Mouse (Mus musculus) midbrain, embryonic 10.5 days (tissue): ENCODE measurements around the gene C130050O18Rik. TPM values are rescaled to one million over a fixed set of nuclear protein-coding genes. Genes with fewer than 3 reads are reported as not detected.
A peak's percentile ranks its signal among the peaks of the same experiment; 100 is the strongest.

Experiments
- DNase-seq: peaks from one replicate; pipeline ENCODE4 v3.0.0-alpha.2; 2017; ENCODE audit warnings: low spot score
- H3K27ac ChIP-seq: fragments of 300-500 bp; sonication (generic); replicated peaks from 2 replicates; pipeline ENCODE4 v1.5.1; 2016; ENCODE audit warnings: mild to moderate bottlenecking
- H3K27me3 ChIP-seq: fragments of 300-500 bp; sonication (generic); 2 replicates; pipeline ENCODE4 v1.6.1; 2016; ENCODE audit warnings: low read depth, mild to moderate bottlenecking; ENCODE audit not compliant: poor library complexity, severe bottlenecking
- H3K36me3 ChIP-seq: fragments of 300-500 bp; sonication (generic); 2 replicates; pipeline ENCODE4 v1.6.1; 2016; ENCODE audit warnings: mild to moderate bottlenecking, moderate library complexity
- H3K4me1 ChIP-seq: fragments of 300-500 bp; sonication (generic); 2 replicates; pipeline ENCODE4 v1.6.1; 2016
- H3K4me3 ChIP-seq: fragments of 300-500 bp; sonication (generic); 2 replicates; pipeline ENCODE4 v1.5.1; 2016; ENCODE audit warnings: mild to moderate bottlenecking, moderate library complexity
- H3K9me3 ChIP-seq: fragments of 300-500 bp; sonication (generic); replicated peaks from 2 replicates; pipeline ENCODE4 v1.6.1; 2016; ENCODE audit warnings: mild to moderate bottlenecking
- WGBS: fragments of 180-500 bp; shearing (Covaris S2); methylation state at CpG from one replicate; pipeline ENCODE4 v1.1.7; 2016; 5-methylcytosine and 5-hydroxymethylcytosine counted together
- polyA plus RNA-seq: library from polyadenylated mRNA; unstranded; fragments of >200 nt; fragmentation: Nextera tagmentation; extraction: Ambion mirVana; gene quantifications from 2 replicates; pipeline ENCODE4 v1.2.1, GENCODE M21; 2016

Gene C130050O18Rik
- polyA plus RNA-seq, 1 experiment from 2014 or later, result 0.32 TPM

DNA sequence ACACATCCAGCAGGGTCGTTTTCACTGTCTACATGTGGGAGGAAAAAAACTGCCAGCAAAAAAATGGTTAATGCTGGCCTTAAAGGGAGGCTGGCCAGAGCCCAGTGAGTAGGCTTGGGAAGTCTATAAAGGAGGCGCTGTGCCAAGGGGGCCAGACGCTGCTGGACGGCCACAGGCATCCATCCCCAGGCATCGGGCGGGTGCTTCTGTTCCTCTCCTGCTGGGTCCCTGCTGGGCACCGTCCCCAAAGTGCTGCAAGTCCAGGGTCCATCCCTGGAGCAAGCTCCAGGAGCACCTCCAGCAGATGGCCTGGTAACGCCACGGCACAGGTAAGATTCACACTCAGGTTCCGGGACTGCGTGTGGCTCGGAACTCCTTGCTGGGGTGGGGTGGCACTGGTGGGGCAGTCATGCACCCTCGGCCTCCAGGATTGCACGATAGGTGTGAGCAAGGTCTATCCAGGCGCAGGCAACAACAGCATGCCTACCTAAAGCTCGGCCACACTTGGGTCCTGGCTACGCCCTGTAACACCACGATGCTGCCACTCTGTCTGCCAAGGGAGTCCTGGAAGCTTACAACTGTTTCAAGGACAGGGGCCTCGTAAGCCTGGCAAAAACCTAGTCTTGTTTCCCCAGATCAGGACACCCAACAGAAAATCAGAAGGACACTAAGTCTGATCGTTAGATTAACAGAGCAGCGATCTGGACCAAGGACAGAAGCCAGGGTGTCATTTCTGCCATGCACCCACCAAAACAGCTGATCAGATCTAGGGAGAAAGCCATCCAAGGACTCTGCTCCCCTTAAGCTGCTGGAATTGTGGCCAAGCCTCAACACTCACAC is 18.2 kb downstream of the C130050O18Rik start, which contains the start of gene Gper1:
Gene Gper1, plus strand, starts transcription at position 126 of the 840 bp plus-strand sequence.
- Histone ChIP-seq H3K27ac (peak within 1 kb of the TSS; percentile 57; the same call in 1 of the 2 replicates), H3K9me3 (no peaks in the 10 kb centered on the region), H3K4me3 (no peak within 1 kb of the TSS), H3K36me3 (peaks cover 8% of the 10 kb centered on the region), H3K4me1 (peaks cover 23% of the 10 kb centered on the region), H3K27me3 (no peaks in the 10 kb centered on the region)
- WGBS, result 70% methylated on average over 21 of the region's 21 CpGs
- DNase-seq, result no peak

GRCm38 (mm10) chr5:139425198-139425597 is 20.1 kb downstream of the C130050O18Rik start:
- Histone ChIP-seq H3K36me3 (peaks cover 8% of the 10 kb centered on the region), H3K4me1 (peaks cover 19% of the 10 kb centered on the region), H3K9me3 (no peaks in the 10 kb centered on the region), H3K27me3 (no peaks in the 10 kb centered on the region), H3K27ac (no peak overlapping the region; the same call in 1 of the 2 replicates), H3K4me3 (no peak overlapping the region)
- no peak for DNase-seq
- 93% methylated on average over 9 of the region's 9 CpGs for WGBS

GRCm38 (mm10) chr5:139427001-139427400 is 21.9 kb downstream of the C130050O18Rik start:
- no peak for DNase-seq
- H3K4me3 ChIP-seq, result no peak overlapping the region
- no peaks in the 10 kb centered on the region for H3K9me3 ChIP-seq
- H3K27ac ChIP-seq, result no peak overlapping the region
- peaks cover 8% of the 10 kb centered on the region for H3K36me3 ChIP-seq
- no peaks in the 10 kb centered on the region for H3K27me3 ChIP-seq
- 89% methylated on average over 9 of the region's 9 CpGs for WGBS
- H3K4me1 ChIP-seq, result peaks cover 34% of the 10 kb centered on the region

- H3K9me3 ChIP-seq, result no peaks in the 10 kb centered on the region
- peaks cover 42% of the 10 kb centered on the region for H3K4me1 ChIP-seq
- no peaks in the 10 kb centered on the region for H3K27me3 ChIP-seq
- H3K27ac ChIP-seq, result no peak overlapping the region
- DNase-seq, result no peak
- H3K4me3 ChIP-seq, result no peak overlapping the region
- 89% methylated on average over 9 of the region's 9 CpGs for WGBS
- peaks cover 8% of the 10 kb centered on the region for H3K36me3 ChIP-seq
Measured at GRCm38 (mm10) chr5:139427989-139428388, 22.9 kb downstream of the C130050O18Rik start.

DNA sequence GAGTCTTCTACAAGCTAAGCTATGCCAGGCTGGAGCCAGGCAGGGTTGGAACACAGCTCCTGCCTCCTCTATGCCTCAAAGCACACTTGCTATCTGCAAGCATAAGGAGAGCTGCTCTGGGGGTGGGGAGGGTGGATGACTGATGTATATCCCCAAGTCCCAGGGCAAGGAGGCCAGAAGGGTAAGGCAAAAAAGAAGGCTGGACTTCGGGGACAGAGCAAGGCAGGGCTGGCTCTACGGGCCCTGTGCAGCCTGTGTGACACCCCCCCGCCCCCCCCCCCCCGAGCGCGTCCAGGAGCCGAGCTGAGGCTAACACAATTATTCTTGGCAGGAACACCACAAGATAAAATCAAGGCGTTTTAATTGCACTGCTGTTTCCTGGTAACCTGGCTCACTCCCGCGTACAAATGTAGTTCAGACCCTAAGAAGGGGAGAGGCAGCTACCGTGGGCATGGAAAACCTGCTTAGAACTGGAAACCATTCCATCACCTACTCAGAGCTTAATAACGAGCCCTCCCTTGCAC is 24.8 kb downstream of the C130050O18Rik start:
- Histone ChIP-seq H3K4me3 (no peak overlapping the region), H3K36me3 (peaks cover 8% of the 10 kb centered on the region), H3K27ac (peak overlapping the region; percentile 49; the same call in 1 of the 2 replicates), H3K27me3 (no peaks in the 10 kb centered on the region), H3K4me1 (peaks cover 52% of the 10 kb centered on the region), H3K9me3 (no peaks in the 10 kb centered on the region)
- no peak for DNase-seq
- WGBS, result 74% methylated on average over 12 of the region's 12 CpGs

- WGBS, result 32% methylated on average over 6 of the region's 6 CpGs
- Histone ChIP-seq H3K27me3 (no peaks in the 10 kb centered on the region), H3K36me3 (peaks cover 9% of the 10 kb centered on the region; the same call in 1 of the 2 replicates), H3K9me3 (no peaks in the 10 kb centered on the region), H3K27ac (peak overlapping the region; percentile 46; the same call in 1 of the 2 replicates), H3K4me3 (no peak overlapping the region), H3K4me1 (peaks cover 66% of the 10 kb centered on the region)
- no peak for DNase-seq
Measured at GRCm38 (mm10) chr5:139432333-139432732, 27.3 kb downstream of the C130050O18Rik start.

- Histone ChIP-seq H3K27ac (peak overlapping the region; percentile 61), H3K4me1 (peaks cover 66% of the 10 kb centered on the region)
- 57% methylated on average over 7 of the region's 7 CpGs for WGBS
Measured at GRCm38 (mm10) chr5:139432747-139433508, 27.8 kb downstream of the C130050O18Rik start.

GRCm38 (mm10) chr5:139433842-139434568 is 28.9 kb downstream of the C130050O18Rik start:
- Histone ChIP-seq H3K4me3 (no peak overlapping the region), H3K27me3 (no peaks in the 10 kb centered on the region), H3K4me1 (peaks cover 69% of the 10 kb centered on the region), H3K9me3 (no peaks in the 10 kb centered on the region), H3K36me3 (peaks cover 9% of the 10 kb centered on the region; the same call in 1 of the 2 replicates), H3K27ac (peak overlapping the region; percentile 74)
- 79% methylated on average over 9 of the region's 9 CpGs for WGBS
- DNase-seq, result no peak

More at GRCm38 (mm10) chr5:139432747-139433508, 27.8 kb downstream of the C130050O18Rik start:
- Histone ChIP-seq H3K36me3 (peaks cover 9% of the 10 kb centered on the region; the same call in 1 of the 2 replicates), H3K4me3 (no peak overlapping the region), H3K9me3 (no peaks in the 10 kb centered on the region), H3K27me3 (no peaks in the 10 kb centered on the region)
- no peak for DNase-seq

- Histone ChIP-seq H3K27me3 (no peaks in the 10 kb centered on the region), H3K4me3 (no peak overlapping the region; the same call in 1 of the 2 replicates), H3K27ac (peak overlapping the region; percentile 74), H3K36me3 (peaks cover 9% of the 10 kb centered on the region; the same call in 1 of the 2 replicates), H3K9me3 (no peaks in the 10 kb centered on the region), H3K4me1 (peaks cover 60% of the 10 kb centered on the region)
- DNase-seq, result peak; percentile 59
- WGBS, result 47% methylated on average over 8 of the region's 8 CpGs
Measured at GRCm38 (mm10) chr5:139434940-139435339, 29.9 kb downstream of the C130050O18Rik start.

DNA sequence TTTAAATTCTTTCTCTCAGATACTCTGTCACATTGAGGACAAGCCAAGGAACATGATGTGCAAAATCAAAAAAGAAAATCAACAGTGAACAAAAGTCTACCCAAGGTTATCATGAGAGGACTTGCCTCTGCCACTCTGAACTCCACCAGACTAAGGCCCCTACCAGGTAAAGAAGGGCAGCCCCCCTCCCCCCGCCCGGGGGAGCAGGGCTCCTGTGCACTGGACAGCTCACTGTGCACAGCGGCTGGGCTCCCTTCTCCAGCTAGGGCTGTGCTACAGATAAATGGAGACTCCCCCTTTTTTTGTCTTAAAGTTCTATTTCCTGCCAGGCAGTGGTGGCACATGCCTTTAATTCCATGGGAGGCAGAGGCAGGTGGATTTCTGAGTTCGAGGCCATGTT is 32.7 kb downstream of the C130050O18Rik start:
- Histone ChIP-seq H3K27me3 (no peaks in the 10 kb centered on the region), H3K9me3 (no peaks in the 10 kb centered on the region), H3K27ac (no peak overlapping the region), H3K4me3 (no peak overlapping the region), H3K4me1 (peaks cover 40% of the 10 kb centered on the region), H3K36me3 (peaks cover 9% of the 10 kb centered on the region; the same call in 1 of the 2 replicates)
- DNase-seq, result no peak
- 97% methylated on average over 4 of the region's 4 CpGs for WGBS

DNA sequence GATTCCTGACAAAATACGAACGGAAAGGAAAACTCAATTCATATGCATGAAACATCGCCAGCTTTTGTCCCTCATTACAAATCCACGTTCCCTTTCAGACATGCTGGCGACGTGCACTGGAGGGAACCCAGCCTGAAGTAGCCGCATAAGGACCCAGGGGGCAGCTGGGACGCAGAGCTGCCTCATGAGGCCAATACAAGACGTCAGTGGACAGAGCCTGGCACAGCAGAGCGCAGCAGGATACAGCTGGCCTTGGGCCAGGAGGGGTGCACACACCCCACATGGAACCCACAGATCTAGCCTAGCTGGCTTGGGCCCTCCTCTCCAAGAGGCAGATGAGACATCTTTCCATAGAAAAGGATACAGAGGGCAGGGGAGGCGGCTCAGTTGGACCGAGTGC is 33.4 kb downstream of the C130050O18Rik start:
- Histone ChIP-seq H3K4me3 (no peak overlapping the region), H3K27me3 (no peaks in the 10 kb centered on the region), H3K27ac (peak overlapping the region; percentile 28; the same call in 1 of the 2 replicates), H3K4me1 (peaks cover 41% of the 10 kb centered on the region), H3K36me3 (peaks cover 9% of the 10 kb centered on the region; the same call in 1 of the 2 replicates), H3K9me3 (no peaks in the 10 kb centered on the region)
- DNase-seq, result no peak
- WGBS, result 91% methylated on average over 12 of the region's 12 CpGs

DNA sequence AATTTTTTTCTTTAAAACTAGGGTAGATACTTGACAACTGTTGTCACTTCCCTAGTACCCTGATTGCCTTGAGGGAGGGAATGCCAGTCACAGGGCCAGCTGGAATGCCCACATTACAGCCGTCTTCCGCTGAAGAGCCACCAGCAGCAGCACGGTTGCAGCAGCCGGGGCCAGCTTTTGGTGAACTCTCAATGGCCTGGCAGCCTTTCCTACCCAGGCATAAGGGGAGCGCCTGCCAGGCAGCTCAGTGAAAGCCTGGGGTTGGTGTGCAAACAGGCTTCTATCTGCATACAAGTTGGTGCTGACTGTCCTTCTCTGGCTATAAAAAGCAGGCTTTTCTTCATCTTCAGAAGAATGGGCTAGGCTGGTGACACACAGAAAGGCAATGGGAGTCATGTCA is 35.4 kb downstream of the C130050O18Rik start:
- WGBS, result 94% methylated on average over 5 of the region's 5 CpGs
- Histone ChIP-seq H3K4me3 (no peak overlapping the region), H3K36me3 (peaks cover 9% of the 10 kb centered on the region; the same call in 1 of the 2 replicates)

More for the DNA sequence above, 35.4 kb downstream of the C130050O18Rik start:
- peaks cover 25% of the 10 kb centered on the region for H3K4me1 ChIP-seq
- DNase-seq, result no peak
- H3K9me3 ChIP-seq, result no peaks in the 10 kb centered on the region
- peak overlapping the region; percentile 39; the same call in 1 of the 2 replicates for H3K27ac ChIP-seq
- H3K27me3 ChIP-seq, result no peaks in the 10 kb centered on the region
